Mouse (Mus musculus): ENCODE data around the gene Siah2. TPM values are rescaled to one million over a fixed set of nuclear protein-coding genes. Genes with fewer than 3 reads are reported as not detected.

Gene Siah2
- polyA plus RNA-seq, 1 experiment from 2014 or later: 3.4 TPM

DNA sequence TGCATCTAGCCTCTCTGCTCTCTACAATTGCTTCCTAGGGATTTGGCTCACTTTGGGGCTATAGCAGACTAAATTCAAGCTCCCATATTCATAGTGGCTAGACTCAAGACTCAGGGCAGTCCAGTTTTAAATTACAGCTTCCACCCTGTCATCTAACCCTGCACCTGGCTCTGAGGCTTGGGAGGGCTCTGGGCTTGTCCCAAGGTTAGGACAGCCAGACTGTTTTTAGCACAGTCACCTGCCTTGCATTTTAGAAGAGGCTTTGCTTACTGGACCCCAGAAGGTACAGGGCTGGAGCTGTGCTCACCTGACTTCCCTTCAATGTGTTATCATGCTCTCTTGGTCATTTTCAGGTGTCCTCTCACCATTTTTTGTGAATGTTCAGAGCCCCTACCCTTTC is 32.6 kb upstream of the Siah2 start:
- no peaks in the 10 kb centered on the region for H3K4me1 ChIP-seq (ENCODE audit: control insufficient read depth, low read depth, low read length)
- H3K9ac ChIP-seq (ENCODE audit: low read depth, low read length): no peak overlapping the region
- H3K27me3 ChIP-seq (ENCODE audit: control insufficient read depth, insufficient read depth, low read depth, low read length): no peaks in the 10 kb centered on the region
- no peak overlapping the region for H3K4me2 ChIP-seq (ENCODE audit: low read depth, low read length)
- H3K4me3 ChIP-seq (ENCODE audit: low read depth, low read length): no peak overlapping the region
- no peak overlapping the region for H3K27ac ChIP-seq (ENCODE audit: low read length)
- H3K36me3 ChIP-seq (ENCODE audit: control insufficient read depth, insufficient read depth): no peaks in the 10 kb centered on the region
- no peak for ATAC-seq (ENCODE audit: low read depth)
- no peaks in the 10 kb centered on the region for H3K9me3 ChIP-seq (replicated peaks; ENCODE audit: control insufficient read depth, low read length)

DNA sequence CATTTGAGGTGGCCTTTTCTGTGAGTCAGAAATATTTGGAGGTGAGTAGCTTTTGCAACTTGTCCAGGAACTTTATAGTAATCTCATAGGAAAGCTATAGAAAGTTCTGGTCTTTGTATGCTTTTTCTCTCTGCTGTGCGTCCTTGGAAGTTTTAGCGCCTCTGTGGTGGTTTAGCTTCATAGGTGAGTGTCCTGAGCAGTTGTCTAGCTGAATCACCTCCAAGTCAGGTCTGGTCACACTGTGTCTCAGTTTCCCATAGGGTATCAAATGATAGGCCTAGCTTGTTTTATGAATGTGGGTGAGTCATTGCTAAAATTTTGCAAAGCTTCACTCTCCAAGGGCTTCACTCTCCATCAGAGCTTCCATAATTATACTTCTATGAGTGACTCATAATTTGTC is 31.5 kb upstream of the Siah2 start:
- no peaks in the 10 kb centered on the region for H3K27me3 ChIP-seq (ENCODE audit: control insufficient read depth, insufficient read depth, low read depth, low read length)
- ATAC-seq (ENCODE audit: low read depth): no peak
- H3K4me1 ChIP-seq (ENCODE audit: control insufficient read depth, low read depth, low read length): no peaks in the 10 kb centered on the region
- 74% methylated on average over 2 of the region's 2 CpGs for WGBS (ENCODE audit: insufficient replicate concordance)
- H3K9ac ChIP-seq (ENCODE audit: low read depth, low read length): no peak overlapping the region
- no peaks in the 10 kb centered on the region for H3K36me3 ChIP-seq (ENCODE audit: control insufficient read depth, insufficient read depth)
- H3K9me3 ChIP-seq (replicated peaks; ENCODE audit: control insufficient read depth, low read length): no peaks in the 10 kb centered on the region
- H3K4me2 ChIP-seq (ENCODE audit: low read depth, low read length): no peak overlapping the region
- H3K27ac ChIP-seq (ENCODE audit: low read length): no peak overlapping the region
- no peak overlapping the region for H3K4me3 ChIP-seq (ENCODE audit: low read depth, low read length)

DNA sequence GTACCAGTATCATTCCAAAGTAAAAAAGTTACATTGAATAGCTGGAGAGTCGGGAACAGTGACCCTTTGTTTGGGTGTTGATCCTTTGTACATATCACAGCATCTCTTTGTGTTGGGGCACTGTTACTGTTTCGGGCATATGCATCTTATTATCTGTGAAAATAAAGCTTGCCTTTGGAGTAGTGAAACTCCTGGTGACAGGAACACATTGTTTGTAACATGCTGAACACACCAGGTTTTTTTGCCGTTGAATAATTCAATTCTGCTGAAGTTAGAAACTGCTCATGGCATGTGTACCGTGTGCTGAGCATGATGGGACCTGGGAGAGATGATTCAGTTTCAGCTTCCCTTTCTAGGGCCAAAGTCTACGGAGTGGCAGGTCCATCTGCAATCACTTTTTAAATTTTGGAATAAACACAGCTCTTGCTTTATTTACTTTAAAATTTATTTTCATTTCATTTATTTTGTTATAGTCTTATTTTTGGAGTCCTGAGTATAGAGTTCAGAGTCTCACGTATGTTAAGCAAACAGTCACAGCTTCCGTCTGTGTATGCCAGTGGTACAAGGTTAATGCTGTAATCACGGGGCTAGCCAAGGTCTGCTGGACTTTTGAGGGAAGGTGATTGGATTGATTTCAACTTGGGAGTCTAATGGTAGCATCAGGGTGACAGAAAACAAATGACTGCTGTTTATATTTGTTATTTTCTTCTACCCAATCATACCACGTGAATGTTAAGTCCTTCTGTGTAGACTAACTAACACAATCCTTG is 27.4 kb upstream of the Siah2 start:
- Histone ChIP-seq H3K9me3 (replicated peaks; ENCODE audit: control insufficient read depth, low read length) (peaks cover 3% of the 10 kb centered on the region; the same call in 1 of the 2 replicates), H3K27me3 (ENCODE audit: control insufficient read depth, insufficient read depth, low read depth, low read length) (no peaks in the 10 kb centered on the region), H3K36me3 (ENCODE audit: control insufficient read depth, insufficient read depth) (no peaks in the 10 kb centered on the region), H3K4me2 (ENCODE audit: low read depth, low read length) (no peak overlapping the region), H3K27ac (ENCODE audit: low read length) (no peak overlapping the region), H3K4me1 (ENCODE audit: control insufficient read depth, low read depth, low read length) (no peaks in the 10 kb centered on the region), H3K9ac (ENCODE audit: low read depth, low read length) (no peak overlapping the region), H3K4me3 (ENCODE audit: low read depth, low read length) (no peak overlapping the region)
- no peak for ATAC-seq (ENCODE audit: low read depth)
- WGBS (ENCODE audit: insufficient replicate concordance): 56% methylated on average over 9 of the region's 9 CpGs

DNA sequence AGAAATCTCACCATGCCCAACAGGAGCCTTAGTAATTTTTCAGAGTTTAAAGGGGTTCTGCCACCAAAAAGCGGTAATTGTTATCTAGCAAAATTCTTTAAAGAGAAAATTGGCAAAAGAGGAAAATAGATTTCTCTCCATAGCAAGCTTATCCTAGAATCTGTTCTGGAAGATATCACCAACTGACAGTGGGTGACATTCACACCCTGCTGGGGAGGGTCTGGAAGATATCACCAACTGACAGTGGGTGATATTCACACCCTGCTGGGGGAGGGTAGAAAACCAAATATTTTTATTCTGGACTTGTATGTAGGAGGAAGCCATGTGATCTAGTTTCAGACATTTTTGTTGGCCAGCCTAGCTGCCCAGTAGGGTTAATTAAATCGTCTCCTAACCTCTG is 24.5 kb upstream of the Siah2 start:
- 66% methylated on average over 2 of the region's 2 CpGs for WGBS (ENCODE audit: insufficient replicate concordance)
- no peak overlapping the region for H3K27ac ChIP-seq (ENCODE audit: low read length)
- no peaks in the 10 kb centered on the region for H3K27me3 ChIP-seq (ENCODE audit: control insufficient read depth, insufficient read depth, low read depth, low read length)
- no peak overlapping the region for H3K4me3 ChIP-seq (ENCODE audit: low read depth, low read length)
- peaks cover 3% of the 10 kb centered on the region; the same call in 1 of the 2 replicates for H3K9me3 ChIP-seq (replicated peaks; ENCODE audit: control insufficient read depth, low read length)
- ATAC-seq (ENCODE audit: low read depth): no peak
- no peak overlapping the region for H3K9ac ChIP-seq (ENCODE audit: low read depth, low read length)
- no peaks in the 10 kb centered on the region for H3K4me1 ChIP-seq (ENCODE audit: control insufficient read depth, low read depth, low read length)
- H3K36me3 ChIP-seq (ENCODE audit: control insufficient read depth, insufficient read depth): no peaks in the 10 kb centered on the region
- no peak overlapping the region for H3K4me2 ChIP-seq (ENCODE audit: low read depth, low read length)

- Histone ChIP-seq H3K4me1 (ENCODE audit: control insufficient read depth, low read depth, low read length) (no peaks in the 10 kb centered on the region), H3K27ac (ENCODE audit: low read length) (no peak overlapping the region), H3K9me3 (replicated peaks; ENCODE audit: control insufficient read depth, low read length) (peaks cover 3% of the 10 kb centered on the region; the same call in 1 of the 2 replicates), H3K9ac (ENCODE audit: low read depth, low read length) (no peak overlapping the region), H3K27me3 (ENCODE audit: control insufficient read depth, insufficient read depth, low read depth, low read length) (no peaks in the 10 kb centered on the region), H3K4me2 (ENCODE audit: low read depth, low read length) (no peak overlapping the region), H3K4me3 (ENCODE audit: low read depth, low read length) (no peak overlapping the region), H3K36me3 (ENCODE audit: control insufficient read depth, insufficient read depth) (no peaks in the 10 kb centered on the region)
- 24% methylated on average over 2 of the region's 2 CpGs for WGBS (ENCODE audit: insufficient replicate concordance)
- ATAC-seq (ENCODE audit: low read depth): no peak
Observed at GRCm38 (mm10) chr3:58714767-58715166, 22.6 kb upstream of the Siah2 start.

- Histone ChIP-seq H3K4me2 (ENCODE audit: low read depth, low read length) (no peak overlapping the region), H3K36me3 (ENCODE audit: control insufficient read depth, insufficient read depth) (no peaks in the 10 kb centered on the region), H3K4me3 (ENCODE audit: low read depth, low read length) (no peak overlapping the region), H3K27ac (ENCODE audit: low read length) (no peak overlapping the region), H3K9me3 (replicated peaks; ENCODE audit: control insufficient read depth, low read length) (peaks cover 3% of the 10 kb centered on the region; the same call in 1 of the 2 replicates), H3K9ac (ENCODE audit: low read depth, low read length) (no peak overlapping the region), H3K4me1 (ENCODE audit: control insufficient read depth, low read depth, low read length) (no peaks in the 10 kb centered on the region), H3K27me3 (ENCODE audit: control insufficient read depth, insufficient read depth, low read depth, low read length) (no peaks in the 10 kb centered on the region)
- ATAC-seq (ENCODE audit: low read depth): no peak
- WGBS (ENCODE audit: insufficient replicate concordance): 21% methylated on average over 2 of the region's 2 CpGs
Observed at GRCm38 (mm10) chr3:58714034-58714433, 21.8 kb upstream of the Siah2 start.

GRCm38 (mm10) chr3:58713191-58713590 is 21.0 kb upstream of the Siah2 start:
- 65% methylated on average over 4 of the region's 4 CpGs for WGBS (ENCODE audit: insufficient replicate concordance)
- H3K4me3 ChIP-seq (ENCODE audit: low read depth, low read length): no peak overlapping the region
- H3K9ac ChIP-seq (ENCODE audit: low read depth, low read length): no peak overlapping the region
- no peak overlapping the region for H3K27ac ChIP-seq (ENCODE audit: low read length)
- no peaks in the 10 kb centered on the region for H3K27me3 ChIP-seq (ENCODE audit: control insufficient read depth, insufficient read depth, low read depth, low read length)
- H3K36me3 ChIP-seq (ENCODE audit: control insufficient read depth, insufficient read depth): no peaks in the 10 kb centered on the region
- ATAC-seq (ENCODE audit: low read depth): no peak
- no peaks in the 10 kb centered on the region for H3K4me1 ChIP-seq (ENCODE audit: control insufficient read depth, low read depth, low read length)
- H3K9me3 ChIP-seq (replicated peaks; ENCODE audit: control insufficient read depth, low read length): peaks cover 3% of the 10 kb centered on the region; the same call in 1 of the 2 replicates
- no peak overlapping the region for H3K4me2 ChIP-seq (ENCODE audit: low read depth, low read length)

GRCm38 (mm10) chr3:58704547-58704946 is 12.3 kb upstream of the Siah2 start:
- no peaks in the 10 kb centered on the region for H3K27me3 ChIP-seq (ENCODE audit: control insufficient read depth, insufficient read depth, low read depth, low read length)
- H3K36me3 ChIP-seq (ENCODE audit: control insufficient read depth, insufficient read depth): no peaks in the 10 kb centered on the region
- ATAC-seq (ENCODE audit: low read depth): no peak
- H3K4me3 ChIP-seq (ENCODE audit: low read depth, low read length): no peak overlapping the region
- no peak overlapping the region for H3K4me2 ChIP-seq (ENCODE audit: low read depth, low read length)
- no peak overlapping the region for H3K9ac ChIP-seq (ENCODE audit: low read depth, low read length)
- 64% methylated on average over 4 of the region's 4 CpGs for WGBS (ENCODE audit: insufficient replicate concordance)
- H3K4me1 ChIP-seq (ENCODE audit: control insufficient read depth, low read depth, low read length): no peaks in the 10 kb centered on the region
- H3K27ac ChIP-seq (ENCODE audit: low read length): no peak overlapping the region
- no peaks in the 10 kb centered on the region for H3K9me3 ChIP-seq (replicated peaks; ENCODE audit: control insufficient read depth, low read length)

DNA sequence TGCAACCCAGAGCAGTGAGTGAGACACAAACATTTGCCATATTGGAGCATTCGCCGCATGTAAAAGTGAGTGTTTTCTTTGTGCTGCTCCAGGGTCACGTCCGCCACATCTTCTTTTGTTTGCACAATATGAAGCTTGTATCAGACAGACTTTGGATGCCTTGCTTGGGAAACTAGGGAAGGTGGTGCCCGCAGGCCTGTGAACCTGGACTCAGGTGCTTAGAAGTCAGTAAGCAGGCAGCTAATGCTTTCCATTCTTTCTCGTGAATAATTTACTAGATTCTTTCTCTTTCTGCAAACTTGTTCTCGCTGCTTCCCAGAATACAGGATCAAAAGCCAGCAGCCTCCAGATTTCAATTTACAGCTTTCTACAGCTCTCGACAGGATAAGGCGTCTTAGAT is 11.5 kb upstream of the Siah2 start:
- 65% methylated on average over 9 of the region's 9 CpGs for WGBS (ENCODE audit: insufficient replicate concordance)
- H3K27me3 ChIP-seq (ENCODE audit: control insufficient read depth, insufficient read depth, low read depth, low read length): no peaks in the 10 kb centered on the region
- ATAC-seq (ENCODE audit: low read depth): peak; percentile 56
- no peaks in the 10 kb centered on the region for H3K9me3 ChIP-seq (replicated peaks; ENCODE audit: control insufficient read depth, low read length)
- H3K4me2 ChIP-seq (ENCODE audit: low read depth, low read length): no peak overlapping the region
- no peak overlapping the region for H3K9ac ChIP-seq (ENCODE audit: low read depth, low read length)
- no peak overlapping the region; the same call in 1 of the 2 replicates for H3K27ac ChIP-seq (ENCODE audit: low read length)
- H3K4me1 ChIP-seq (ENCODE audit: control insufficient read depth, low read depth, low read length): no peaks in the 10 kb centered on the region
- no peak overlapping the region for H3K4me3 ChIP-seq (ENCODE audit: low read depth, low read length)
- H3K36me3 ChIP-seq (ENCODE audit: control insufficient read depth, insufficient read depth): no peaks in the 10 kb centered on the region

Data from liver, embryonic 16.5 days (tissue).